Mouse (Mus musculus): ENCODE results near the gene Guca1b.
A peak's percentile ranks its signal among the peaks of the same experiment; 100 is the strongest.

The Guca1b gene

DNA sequence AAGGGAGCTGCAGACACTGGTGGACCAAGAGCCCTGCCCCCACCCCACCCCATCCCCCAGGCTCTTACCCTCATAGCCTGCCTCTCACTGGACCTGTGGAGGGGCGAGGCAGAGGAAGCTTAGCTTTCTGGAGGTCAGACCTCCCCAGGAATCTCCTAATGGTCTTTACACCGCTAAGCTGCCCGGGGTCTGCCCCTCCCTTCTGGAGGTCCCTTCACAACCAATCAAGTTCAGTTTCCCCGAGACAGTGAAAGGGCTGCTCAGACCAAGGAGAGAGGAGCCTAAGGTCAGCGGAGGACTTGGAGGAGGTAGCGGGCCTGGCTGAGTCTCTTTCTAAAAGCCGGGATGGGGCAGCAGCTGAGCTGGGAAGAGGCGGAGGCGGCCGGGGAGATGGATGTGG, at the start of gene Guca1b:
Gene Guca1b (plus strand): TSS at position 249 of the 400 bp plus-strand sequence.
- no peak for DNase-seq

DNA sequence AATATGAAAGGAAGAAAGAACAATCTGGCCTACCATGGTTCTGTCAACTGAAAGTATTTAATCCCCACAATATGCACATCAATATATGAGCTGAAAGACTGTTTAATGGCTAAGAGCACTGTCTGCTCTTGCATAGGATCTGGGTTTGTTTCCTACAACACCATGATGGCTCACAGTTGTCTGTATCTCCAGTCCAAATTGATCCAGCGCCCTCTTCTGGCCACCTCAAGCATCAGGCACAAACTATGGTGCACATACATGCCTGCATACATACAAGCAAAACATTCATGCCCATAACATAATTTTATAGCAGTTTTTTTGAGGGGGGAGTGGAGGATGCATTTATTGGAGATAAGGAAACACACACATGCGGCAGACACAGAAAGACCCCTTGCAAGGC, 42.1 kb upstream of the Guca1b start:
- no peak for DNase-seq

- no peak for DNase-seq
Observed at GRCm38 (mm10) chr17:47349721-47350319, 35.4 kb upstream of the Guca1b start.

- DNase-seq: no peak
Observed at GRCm38 (mm10) chr17:47359964-47360363, 25.2 kb upstream of the Guca1b start.

DNA sequence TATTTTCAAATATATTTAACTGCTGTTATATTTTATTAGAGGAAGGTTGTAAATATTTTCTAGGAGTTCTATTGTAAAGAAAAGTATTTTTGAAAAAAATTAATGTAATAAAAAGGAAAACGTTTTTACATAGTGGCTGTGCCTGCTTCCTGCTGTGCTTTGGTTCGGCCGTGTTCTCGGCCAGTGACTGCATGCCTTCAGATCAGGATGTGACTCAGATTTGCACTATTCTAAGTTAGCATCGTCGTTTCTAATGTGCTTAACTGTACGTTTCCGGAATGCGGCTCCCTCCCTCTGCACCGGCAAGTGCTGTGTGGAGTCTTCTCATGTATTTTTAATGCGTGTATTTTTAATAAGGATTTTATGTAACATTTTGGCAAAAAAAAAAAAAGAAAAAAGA, 23.9 kb upstream of the Guca1b start:
- DNase-seq: no peak

GRCm38 (mm10) chr17:47368401-47369086, 16.6 kb upstream of the Guca1b start, which contains the start of gene Mrps10:
Gene Mrps10 (plus strand): TSS chr17:47368887.
- peak; percentile 87 for DNase-seq

DNA sequence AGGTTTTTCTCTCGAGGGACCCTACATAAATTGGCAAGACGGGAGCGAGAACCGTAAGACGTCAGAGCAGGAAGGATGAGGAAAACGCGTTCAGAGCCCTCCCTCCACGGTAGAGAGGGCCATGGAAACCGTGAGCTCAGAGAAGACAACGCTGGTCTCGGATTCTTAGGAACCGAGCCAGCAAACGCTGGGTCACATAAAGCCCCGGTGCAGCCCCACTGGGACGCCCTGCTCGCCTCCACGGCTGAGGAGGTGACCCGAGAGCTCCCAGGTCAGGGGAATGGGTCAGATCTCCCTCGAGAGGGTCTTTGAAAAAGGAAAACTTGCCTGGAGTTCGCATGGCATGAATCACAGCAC, 16.1 kb upstream of the Guca1b start:
- no peak for DNase-seq

- peak; percentile 47 for DNase-seq
Observed at GRCm38 (mm10) chr17:47371451-47371850, 13.7 kb upstream of the Guca1b start.

- DNase-seq: no peak
Observed at GRCm38 (mm10) chr17:47373991-47374390, 11.2 kb upstream of the Guca1b start.

DNA sequence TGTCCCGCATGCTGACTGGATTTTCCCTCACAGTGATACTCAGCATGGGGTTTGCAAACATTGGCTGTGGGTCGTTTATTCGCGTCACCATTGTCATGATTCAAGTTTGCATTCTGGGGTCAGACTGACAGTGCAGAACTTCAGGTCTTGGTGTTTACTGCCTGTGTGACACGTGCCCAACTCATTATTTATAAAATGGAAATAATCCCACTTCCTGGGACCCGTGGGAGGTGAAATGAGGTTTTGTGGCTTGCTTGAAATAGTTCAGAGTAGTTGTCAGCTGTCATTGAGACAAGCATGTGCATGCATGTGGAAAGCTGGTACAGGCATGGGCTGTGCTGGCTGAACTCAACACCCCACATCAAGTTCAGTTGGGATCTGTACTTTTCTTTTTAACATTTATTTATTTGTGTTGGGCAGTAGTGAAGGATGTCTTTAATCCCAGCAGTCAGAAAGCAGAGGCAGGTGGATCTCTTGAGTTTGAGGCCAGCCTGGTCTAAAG, 8.4 kb upstream of the Guca1b start:
- DNase-seq: no peak

- DNase-seq: no peak
Observed at GRCm38 (mm10) chr17:47378133-47378532, 7.1 kb upstream of the Guca1b start.

- no peak for DNase-seq
Observed at GRCm38 (mm10) chr17:47381917-47382316, 3.3 kb upstream of the Guca1b start.

DNA sequence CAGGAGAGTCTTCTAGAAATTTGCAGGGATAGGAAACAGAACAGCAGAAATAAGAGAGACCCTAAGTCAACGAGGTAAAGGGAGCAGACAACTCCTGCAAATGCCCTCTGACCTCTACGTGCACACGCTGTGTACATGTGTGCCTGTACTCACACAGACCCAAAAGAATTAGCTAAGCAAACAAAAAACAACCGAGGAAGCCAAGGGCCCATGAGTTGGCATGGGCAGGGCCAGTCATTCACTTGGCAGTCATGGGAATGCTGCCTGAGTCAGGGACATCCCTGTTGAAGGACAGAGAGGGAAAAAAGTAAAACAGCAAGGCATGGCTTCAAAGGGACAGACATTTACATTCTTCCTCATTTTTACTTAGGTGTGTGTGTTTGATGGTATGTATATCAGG, 1.9 kb upstream of the Guca1b start:
- DNase-seq: no peak

DNA sequence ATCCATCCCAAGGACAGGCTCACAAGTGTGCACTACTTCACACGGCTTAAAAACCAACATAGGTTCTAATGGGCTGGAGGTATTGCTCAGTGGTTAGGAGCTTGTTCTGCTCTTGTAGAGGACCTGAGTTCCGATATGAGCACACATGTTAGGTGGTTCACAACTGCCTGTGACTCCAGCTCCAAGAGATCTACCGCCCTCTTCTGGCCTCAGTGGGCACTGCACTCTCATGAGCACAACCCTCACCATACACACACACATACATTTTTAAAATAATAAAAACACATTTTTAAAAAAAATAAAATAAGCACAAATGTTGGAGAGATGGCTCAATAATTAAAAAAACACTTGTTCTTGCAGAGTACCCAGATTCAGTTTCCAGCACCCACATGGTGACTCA, 1.1 kb upstream of the Guca1b start:
- no peak for DNase-seq

DNA sequence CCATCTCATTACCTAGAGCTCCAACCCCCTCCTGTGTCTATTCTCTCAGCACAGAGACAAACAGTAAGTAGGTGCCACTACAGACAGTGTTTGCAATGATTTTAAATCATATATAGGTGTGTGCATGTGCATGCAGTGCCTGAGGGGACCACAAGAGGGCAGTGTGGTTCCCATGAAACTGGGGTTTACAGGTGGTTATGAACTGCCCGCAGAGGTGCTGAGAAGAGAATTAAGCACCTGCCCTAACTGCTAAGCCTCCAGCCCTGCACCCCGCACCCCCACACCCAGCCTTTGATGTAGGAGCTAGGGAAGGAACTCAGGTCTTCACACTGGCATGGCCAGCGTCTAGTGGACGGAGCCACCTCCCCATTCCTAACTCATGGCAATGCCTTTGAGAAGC, 1.5 kb downstream of the Guca1b start:
- DNase-seq: no peak

DNA sequence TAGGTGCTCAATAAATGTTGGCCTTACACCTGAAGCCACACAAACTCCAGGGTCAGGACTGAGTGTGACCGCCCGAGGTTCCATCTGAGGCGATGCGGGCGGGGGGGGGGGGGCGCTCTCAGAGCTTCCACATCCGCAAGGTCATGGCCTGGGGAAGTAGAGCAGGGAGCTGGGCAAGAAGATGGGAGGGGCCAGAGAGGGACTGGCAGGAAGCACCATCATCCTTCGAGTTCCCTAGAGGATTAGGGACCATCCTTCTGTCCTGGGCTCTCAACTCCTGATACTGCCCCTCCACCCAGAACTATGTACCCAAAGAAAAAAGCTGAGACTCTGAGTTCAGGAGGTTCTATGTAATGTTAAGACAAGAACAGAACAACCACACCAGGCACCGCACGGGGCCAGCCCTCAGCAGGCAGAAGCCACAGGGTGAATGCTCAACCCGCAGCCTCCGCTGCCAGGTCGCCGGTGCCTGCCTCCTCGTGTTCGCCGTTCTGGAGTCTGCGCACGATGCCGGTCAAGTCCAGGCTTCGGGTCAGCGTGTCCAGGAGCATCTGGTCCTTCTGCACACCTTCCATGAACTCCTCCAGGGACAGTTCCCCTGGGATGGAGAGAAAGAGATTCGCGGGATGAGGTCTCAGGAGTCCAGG, 9.2 kb downstream of the Guca1b start:
- no peak for DNase-seq

DNA sequence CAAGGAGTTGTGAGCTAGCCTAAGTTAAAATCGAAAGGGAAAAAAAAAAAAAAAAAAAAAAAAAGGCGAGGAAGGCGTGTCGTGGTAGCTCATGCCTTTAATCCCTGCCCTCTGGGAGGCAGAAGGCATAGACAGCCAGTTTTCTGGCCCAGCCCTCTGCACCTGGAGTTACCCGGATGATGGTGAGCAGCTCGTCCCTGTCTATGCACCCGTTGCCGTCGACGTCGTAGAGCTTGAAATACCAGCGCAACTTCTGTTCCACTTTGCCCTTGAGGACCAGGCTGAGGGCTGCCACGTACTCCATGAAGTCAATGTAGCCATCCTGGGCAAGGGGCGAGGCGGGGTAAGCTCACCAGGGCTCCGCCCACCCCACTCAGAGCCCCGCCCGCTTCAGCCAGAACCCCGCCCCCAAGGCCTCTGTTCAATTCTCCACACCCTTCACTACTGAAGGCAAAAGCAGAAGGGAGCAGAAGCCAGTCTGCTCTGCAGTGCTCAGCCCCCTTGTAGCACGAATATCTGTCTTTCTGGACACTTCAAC, 10.3 kb downstream of the Guca1b start:
- no peak for DNase-seq

- no peak for DNase-seq
Observed at GRCm38 (mm10) chr17:47399091-47399490, 13.9 kb downstream of the Guca1b start.

GRCm38 (mm10) chr17:47400451-47400850, 15.3 kb downstream of the Guca1b start, which contains the start of gene Guca1a:
Gene Guca1a (minus strand): TSS chr17:47400584.
- no peak for DNase-seq

GRCm38 (mm10) chr17:47407717-47408557, 22.7 kb downstream of the Guca1b start:
- DNase-seq: no peak

GRCm38 (mm10) chr17:47408558-47408898, 23.3 kb downstream of the Guca1b start:
- peak; percentile 33 for DNase-seq

DNA sequence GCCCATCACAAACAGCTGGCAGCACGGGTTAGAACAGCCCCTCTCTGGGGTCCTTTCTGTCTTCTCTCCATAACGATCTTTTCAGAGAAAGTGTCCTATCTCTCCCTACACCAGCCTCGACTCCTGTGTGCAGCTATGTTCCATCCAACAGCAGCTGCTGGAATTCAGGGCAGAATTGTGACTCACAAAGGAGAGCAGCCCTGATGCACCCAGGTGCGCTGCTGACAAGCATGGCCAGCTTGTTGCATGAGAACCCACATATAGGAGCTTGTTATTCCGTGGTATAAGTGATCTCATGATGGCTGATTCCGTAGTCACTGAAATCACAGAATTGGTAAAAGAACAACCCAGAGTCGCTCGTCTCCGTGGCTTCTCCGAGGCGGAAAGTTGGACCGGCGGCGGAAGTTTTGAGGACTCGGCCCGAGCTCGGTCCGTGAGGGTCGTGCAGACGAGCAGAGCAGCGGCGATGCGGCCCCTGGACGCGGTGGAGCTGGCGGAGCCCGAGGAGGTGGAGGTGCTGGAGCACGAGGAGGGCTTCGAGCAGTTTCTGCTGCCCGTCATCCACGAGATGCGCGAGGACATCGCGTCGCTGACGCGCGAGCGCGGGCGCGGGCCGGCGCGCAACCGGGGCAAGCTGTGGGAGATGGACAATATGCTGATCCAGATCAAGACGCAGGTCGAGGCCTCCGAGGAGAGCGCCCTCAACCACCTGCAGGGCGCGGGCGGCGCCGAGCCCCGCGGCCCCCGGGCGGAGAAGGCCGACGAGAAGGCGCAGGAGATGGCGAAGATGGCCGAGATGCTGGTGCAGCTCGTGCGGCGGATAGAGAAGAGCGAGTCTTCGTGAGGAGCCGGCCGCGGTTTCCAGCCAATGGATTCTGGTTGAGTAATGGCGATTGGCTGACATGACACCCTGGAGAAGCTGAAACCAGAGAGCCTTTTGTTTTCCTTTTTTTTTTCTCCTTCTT, 25.0 kb downstream of the Guca1b start:
- peak; percentile 37 for DNase-seq

All from cerebellum, adult 9-11 months (tissue).